Mouse (Mus musculus) brain, embryonic 14.5 days (tissue): ENCODE results near the gene Fzd4.

Experiments
- CTCF ChIP-seq: fragments of 200-500 bp; IDR thresholded peaks from 2 replicates; pipeline ENCODE4 v1.5.1; 2012; ENCODE audit warnings: inconsistent platforms, mild to moderate bottlenecking, moderate library complexity, borderline replicate concordance; ENCODE audit not compliant: insufficient read depth, insufficient read length; ENCODE audit errors: extremely low read depth
- POLR2A ChIP-seq: fragments of 200-500 bp; IDR thresholded peaks from 2 replicates; pipeline ENCODE4 v1.6.1; 2012; ENCODE audit warnings: mild to moderate bottlenecking, inconsistent platforms, borderline replicate concordance; ENCODE audit not compliant: poor library complexity, insufficient read depth, insufficient read length, severe bottlenecking; ENCODE audit errors: extremely low read depth

DNA sequence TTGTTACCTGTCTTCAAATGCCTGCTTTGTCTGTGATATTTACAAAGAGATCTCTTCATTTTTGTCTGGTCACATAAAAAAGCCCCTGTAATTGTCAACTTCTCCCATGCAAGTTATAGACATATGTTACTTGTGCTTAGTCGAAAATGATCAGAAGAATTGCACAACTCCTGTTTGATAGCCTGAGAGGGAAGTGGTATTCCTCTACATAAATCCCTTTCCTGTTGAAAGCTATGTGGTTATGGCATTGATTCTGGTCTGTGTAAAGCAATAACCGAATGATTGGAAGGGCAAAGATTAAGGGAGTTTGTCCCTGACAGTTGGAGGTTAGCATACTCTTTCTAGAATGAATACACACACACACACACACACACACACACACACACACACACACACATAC is 55.5 kb downstream of the Fzd4 start:
- no peak for TF ChIP-seq POLR2A
- no peak for TF ChIP-seq CTCF
